Mouse (Mus musculus) embryonic facial prominence, embryonic 11.5 days (tissue): ENCODE results near the gene Rfx4. TPM values are rescaled to one million over a fixed set of nuclear protein-coding genes. Genes with fewer than 3 reads are reported as not detected.

Source experiments
- ATAC-seq: fragments of 200-750 bp; cut with Nextera tagmentation; replicated peaks from 2 replicates; pipeline ENCODE4 v1.8.0; 2017; ENCODE audit warnings: low read depth; ENCODE audit not compliant: insufficient number of reproducible peaks, low FRiP score, low TSS enrichment
- DNase-seq: peaks from one replicate; pipeline ENCODE4 v3.0.0-alpha.2; 2015; ENCODE audit warnings: low spot score
- H3K27ac ChIP-seq: fragments of 300-500 bp; sonication (generic); replicated peaks from 2 replicates; pipeline ENCODE4 v1.5.1; 2014; ENCODE audit warnings: mild to moderate bottlenecking, low read depth, low read length, control low read depth
- H3K27me3 ChIP-seq: fragments of 300-500 bp; sonication (generic); 2 replicates; pipeline ENCODE4 v1.6.1; 2014; ENCODE audit warnings: mild to moderate bottlenecking, low read length, moderate library complexity, mixed read lengths; ENCODE audit not compliant: control insufficient read depth, insufficient read depth
- H3K36me3 ChIP-seq: fragments of 300-500 bp; sonication (generic); replicated peaks from 2 replicates; pipeline ENCODE4 v1.6.1; 2014; ENCODE audit warnings: low read depth, mild to moderate bottlenecking, low read length, moderate library complexity, mixed read lengths; ENCODE audit not compliant: control insufficient read depth, insufficient read depth
- H3K4me1 ChIP-seq: fragments of 300-500 bp; sonication (generic); 2 replicates; pipeline ENCODE4 v1.6.1; 2014; ENCODE audit warnings: low read length, mixed read lengths; ENCODE audit not compliant: control insufficient read depth, insufficient read depth
- H3K4me2 ChIP-seq: fragments of 300-500 bp; sonication (generic); 2 replicates; pipeline ENCODE4 v1.6.1; 2014; ENCODE audit warnings: low read depth, mild to moderate bottlenecking, control low read depth, low read length, moderate library complexity
- H3K4me3 ChIP-seq: fragments of 300-500 bp; sonication (generic); 2 replicates; pipeline ENCODE4 v1.5.1; 2014; ENCODE audit warnings: low read depth, low read length, control low read depth
- H3K9ac ChIP-seq: fragments of 300-500 bp; sonication (generic); replicated peaks from 2 replicates; pipeline ENCODE4 v1.6.1; 2014; ENCODE audit warnings: mild to moderate bottlenecking, control low read depth, low read length
- H3K9me3 ChIP-seq: fragments of 300-500 bp; sonication (generic); replicated peaks from 2 replicates; pipeline ENCODE4 v1.6.1; 2016; ENCODE audit warnings: mild to moderate bottlenecking, low read length, inconsistent platforms, mixed read lengths; ENCODE audit not compliant: control insufficient read depth
- WGBS: fragments of 180-500 bp; shearing (Covaris S2); extraction: QIAGEN DNeasy Blood & Tissue Kit; methylation state at CpG from one replicate; pipeline ENCODE4 v1.1.7; 2014; 5-methylcytosine and 5-hydroxymethylcytosine counted together
- polyA plus RNA-seq: library from polyadenylated mRNA; unstranded; fragments of >200 nt; fragmentation: Nextera tagmentation; extraction: Ambion mirVana; gene quantifications from 2 replicates; pipeline ENCODE4 v1.2.1, GENCODE M21; 2014

Gene Rfx4
- polyA plus RNA-seq, 1 experiment from 2014 or later: 5.2 TPM

DNA sequence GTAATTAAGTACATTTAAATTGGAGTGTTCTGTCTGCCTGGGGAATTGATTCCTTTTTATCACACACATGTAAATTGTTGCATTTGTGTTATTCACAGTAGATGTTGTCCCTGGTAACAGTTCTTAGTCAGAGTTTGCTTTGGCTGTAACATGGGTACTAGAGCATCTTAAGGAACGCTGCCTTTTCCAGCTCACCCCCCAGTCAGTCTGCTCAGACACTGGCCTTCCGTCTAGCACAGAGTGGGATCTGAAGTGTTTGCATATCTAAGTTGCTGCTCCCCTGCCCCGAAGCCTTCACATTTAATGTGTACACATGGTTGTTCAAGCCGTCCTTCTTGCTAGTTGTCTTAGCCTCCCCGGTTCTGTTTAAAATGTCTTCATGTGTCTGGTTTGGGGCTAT is 90.8 kb downstream of the Rfx4 start:
- WGBS: 85% methylated on average over 5 of the region's 5 CpGs

DNA sequence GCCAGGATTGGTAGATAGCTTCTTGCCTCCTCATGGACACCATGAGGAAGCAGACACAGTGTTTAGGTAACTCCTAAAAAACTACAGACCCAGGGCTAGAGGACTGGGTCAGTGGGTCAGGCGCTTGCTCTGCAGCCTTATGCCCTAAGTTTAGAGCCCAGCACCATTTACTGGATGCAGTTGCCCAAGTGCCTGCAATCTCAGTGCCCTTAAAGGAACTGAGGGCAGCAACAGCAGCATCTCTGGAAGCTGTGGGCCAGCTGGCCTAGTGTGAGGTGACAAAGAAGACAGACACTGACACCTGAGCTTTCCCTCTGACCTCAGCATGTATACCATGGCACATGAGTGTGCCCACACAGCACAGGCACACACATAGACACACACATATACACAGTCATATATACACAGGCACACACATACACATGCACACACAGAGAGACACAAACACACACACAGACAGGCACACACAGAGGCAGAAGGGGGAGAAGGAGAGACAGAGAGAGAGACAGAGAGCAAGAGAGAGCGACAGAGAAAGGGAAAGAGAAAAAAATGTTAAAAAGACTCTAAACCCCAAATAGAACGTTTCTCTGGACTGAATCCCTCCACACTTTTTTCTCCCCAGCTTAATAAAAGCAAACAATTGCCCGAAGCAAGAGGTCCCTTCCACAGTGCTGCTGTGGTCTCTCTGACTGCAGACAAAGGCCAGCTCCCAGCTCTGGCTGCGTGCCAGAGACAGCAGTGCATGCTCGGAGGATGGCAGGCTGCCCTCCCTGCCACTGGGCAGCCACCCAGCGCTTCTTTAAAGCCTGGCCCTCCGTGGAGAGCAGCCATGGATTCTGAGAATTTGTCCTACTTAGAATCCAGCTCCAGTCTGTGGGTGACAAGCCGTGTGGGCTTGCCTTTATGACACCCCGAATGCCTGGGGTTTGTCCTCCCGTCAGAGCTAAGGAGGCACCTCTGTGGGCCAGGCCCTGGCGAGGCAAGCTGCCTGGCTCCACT is 96.4 kb downstream of the Rfx4 start:
- Histone ChIP-seq H3K9ac (0 out of 2 replicates have a peak overlapping the region, but pooled peaks have one; percentile 13), H3K4me1 (peaks cover 3% of the 10 kb centered on the region; the same call in 1 of the 2 replicates), H3K27me3 (no peaks in the 10 kb centered on the region), H3K36me3 (no peaks in the 10 kb centered on the region), H3K9me3 (no peaks in the 10 kb centered on the region), H3K27ac (no peak overlapping the region), H3K4me2 (no peak overlapping the region), H3K4me3 (no peak overlapping the region)
- 72% methylated on average over 12 of the region's 12 CpGs for WGBS
- ATAC-seq: no peak; the same call in 1 of the 2 replicates
- peak; percentile 39 for DNase-seq

More for the DNA sequence above, 90.8 kb downstream of the Rfx4 start:
- Histone ChIP-seq H3K9me3 (no peaks in the 10 kb centered on the region), H3K4me1 (no peaks in the 10 kb centered on the region), H3K4me3 (no peak overlapping the region), H3K27me3 (no peaks in the 10 kb centered on the region), H3K36me3 (no peaks in the 10 kb centered on the region), H3K9ac (no peak overlapping the region), H3K4me2 (no peak overlapping the region), H3K27ac (no peak overlapping the region)
- no peak for DNase-seq
- ATAC-seq: no peak

DNA sequence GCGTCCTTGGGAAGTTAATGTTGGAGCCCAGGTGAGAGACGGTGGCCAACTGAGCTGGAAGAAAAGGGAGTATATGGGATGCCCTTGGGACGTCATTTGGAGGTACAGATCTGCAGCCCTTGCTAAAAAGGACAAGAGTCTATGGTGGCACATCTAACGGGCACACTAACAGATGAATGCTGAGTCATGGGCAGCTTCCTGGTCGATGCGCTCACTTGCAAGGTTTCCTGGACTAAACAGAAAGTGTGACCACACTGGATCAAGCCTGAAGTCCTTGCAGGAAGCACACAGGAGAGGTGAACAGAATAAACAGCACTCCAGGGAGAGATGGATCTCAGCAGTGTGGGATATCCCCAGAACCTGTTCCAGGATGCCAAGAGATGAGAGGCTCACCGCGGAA is 98.2 kb downstream of the Rfx4 start:
- Histone ChIP-seq H3K36me3 (no peaks in the 10 kb centered on the region), H3K27me3 (no peaks in the 10 kb centered on the region)
- WGBS: 90% methylated on average over 8 of the region's 8 CpGs

DNA sequence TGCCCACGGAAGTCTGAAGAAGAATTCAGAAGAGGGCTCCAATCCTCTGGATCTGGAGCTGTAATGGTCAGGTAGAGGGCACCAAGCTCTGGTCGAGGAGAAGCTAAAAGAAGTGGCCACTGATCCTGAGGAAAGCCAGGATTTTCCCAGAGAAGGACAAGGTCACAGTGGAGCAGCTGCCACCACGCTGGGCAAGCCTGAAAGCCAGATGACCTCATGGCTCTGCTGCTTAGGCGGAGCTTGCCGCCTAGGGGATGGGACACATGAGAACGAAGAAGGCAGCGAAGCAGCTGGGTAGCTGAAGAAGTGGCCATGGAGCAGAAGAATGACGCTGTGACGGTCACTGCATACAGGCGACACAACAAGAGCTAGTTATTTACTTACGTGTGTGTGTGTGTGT is 99.6 kb downstream of the Rfx4 start:
- WGBS: 71% methylated on average over 11 of the region's 11 CpGs
- no peak for DNase-seq
- no peak for ATAC-seq

More for the DNA sequence above, 98.2 kb downstream of the Rfx4 start:
- Histone ChIP-seq H3K4me3 (no peak overlapping the region), H3K27ac (no peak overlapping the region), H3K4me1 (peaks cover 9% of the 10 kb centered on the region; the same call in 1 of the 2 replicates), H3K9me3 (no peaks in the 10 kb centered on the region), H3K4me2 (no peak overlapping the region), H3K9ac (no peak overlapping the region)
- ATAC-seq (no peak), DNase-seq (no peak)

DNA sequence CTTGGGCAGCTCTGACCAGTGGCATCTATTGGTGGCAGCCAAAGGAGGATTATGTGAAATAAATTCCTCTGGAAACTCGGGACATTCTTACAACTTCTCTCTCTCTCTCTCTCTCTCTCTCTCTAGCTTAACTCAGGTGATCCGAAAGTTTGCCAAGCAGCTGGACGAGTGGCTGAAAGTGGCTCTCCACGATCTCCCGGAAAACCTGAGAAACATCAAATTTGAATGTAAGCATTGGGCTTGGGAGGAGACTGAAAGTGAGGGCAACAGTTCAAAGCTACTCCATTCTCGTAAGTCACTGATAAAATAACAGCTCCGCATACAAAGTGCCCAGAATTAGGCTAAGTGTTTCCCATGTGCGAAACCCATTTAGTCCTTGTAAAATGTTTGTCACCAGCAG is 102.5 kb downstream of the Rfx4 start:
- H3K36me3 ChIP-seq: no peaks in the 10 kb centered on the region
- ATAC-seq (no peak), DNase-seq (no peak)
- 68% methylated on average over 8 of the region's 8 CpGs for WGBS
- H3K4me2 ChIP-seq: no peak overlapping the region
- H3K27ac ChIP-seq: no peak overlapping the region
- H3K27me3 ChIP-seq: no peaks in the 10 kb centered on the region
- no peak overlapping the region for H3K4me3 ChIP-seq
- no peak overlapping the region for H3K9ac ChIP-seq
- no peaks in the 10 kb centered on the region for H3K9me3 ChIP-seq
- peaks cover 6% of the 10 kb centered on the region; the same call in 1 of the 2 replicates for H3K4me1 ChIP-seq

More for the DNA sequence above, 99.6 kb downstream of the Rfx4 start:
- H3K4me2 ChIP-seq: no peak overlapping the region
- H3K36me3 ChIP-seq: no peaks in the 10 kb centered on the region
- H3K9ac ChIP-seq: no peak overlapping the region
- H3K4me1 ChIP-seq: peaks cover 9% of the 10 kb centered on the region; the same call in 1 of the 2 replicates
- H3K4me3 ChIP-seq: no peak overlapping the region
- H3K27ac ChIP-seq: no peak overlapping the region
- no peaks in the 10 kb centered on the region for H3K9me3 ChIP-seq
- H3K27me3 ChIP-seq: no peaks in the 10 kb centered on the region

DNA sequence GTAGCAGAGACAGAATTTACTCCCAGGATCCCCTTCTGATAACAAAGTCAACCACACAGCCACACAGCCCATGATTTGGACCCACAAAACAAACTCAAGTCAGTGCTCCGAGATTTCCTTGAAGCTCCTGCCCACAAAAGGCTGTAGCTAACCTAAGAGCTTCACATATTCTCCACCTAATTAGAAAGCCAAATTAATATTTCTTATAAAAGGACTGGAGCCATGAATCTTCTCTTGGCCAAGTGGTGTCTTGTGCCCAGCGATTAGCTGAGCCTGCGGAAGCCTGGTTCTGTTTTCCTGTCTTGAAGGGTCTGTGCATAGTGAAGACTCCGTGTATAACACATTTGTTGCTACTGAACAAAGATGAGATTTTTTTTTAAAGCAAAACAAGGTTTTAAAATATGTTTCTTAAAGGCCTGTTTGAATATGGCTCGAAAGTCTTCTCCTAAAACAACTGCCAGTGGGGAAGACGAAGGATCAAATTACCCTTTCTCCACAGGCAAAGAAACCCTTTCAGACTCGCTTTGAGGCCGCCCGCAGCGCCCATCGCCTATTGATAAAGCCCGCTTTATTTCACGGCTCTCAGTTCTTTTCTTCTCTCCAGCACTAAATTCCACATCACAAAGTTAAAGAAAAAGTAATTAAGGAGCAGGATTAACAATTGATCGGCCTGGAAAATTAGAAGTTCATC is 103.1 kb downstream of the Rfx4 start:
- H3K9me3 ChIP-seq: no peaks in the 10 kb centered on the region
- no peak overlapping the region for H3K4me2 ChIP-seq
- ATAC-seq: no peak
- H3K9ac ChIP-seq: no peak overlapping the region
- no peaks in the 10 kb centered on the region for H3K36me3 ChIP-seq
- DNase-seq: peak; percentile 64
- WGBS: 12% methylated on average over 14 of the region's 14 CpGs
- H3K27me3 ChIP-seq: no peaks in the 10 kb centered on the region
- H3K4me3 ChIP-seq: no peak overlapping the region
- H3K4me1 ChIP-seq: peaks cover 6% of the 10 kb centered on the region; the same call in 1 of the 2 replicates
- H3K27ac ChIP-seq: no peak overlapping the region

DNA sequence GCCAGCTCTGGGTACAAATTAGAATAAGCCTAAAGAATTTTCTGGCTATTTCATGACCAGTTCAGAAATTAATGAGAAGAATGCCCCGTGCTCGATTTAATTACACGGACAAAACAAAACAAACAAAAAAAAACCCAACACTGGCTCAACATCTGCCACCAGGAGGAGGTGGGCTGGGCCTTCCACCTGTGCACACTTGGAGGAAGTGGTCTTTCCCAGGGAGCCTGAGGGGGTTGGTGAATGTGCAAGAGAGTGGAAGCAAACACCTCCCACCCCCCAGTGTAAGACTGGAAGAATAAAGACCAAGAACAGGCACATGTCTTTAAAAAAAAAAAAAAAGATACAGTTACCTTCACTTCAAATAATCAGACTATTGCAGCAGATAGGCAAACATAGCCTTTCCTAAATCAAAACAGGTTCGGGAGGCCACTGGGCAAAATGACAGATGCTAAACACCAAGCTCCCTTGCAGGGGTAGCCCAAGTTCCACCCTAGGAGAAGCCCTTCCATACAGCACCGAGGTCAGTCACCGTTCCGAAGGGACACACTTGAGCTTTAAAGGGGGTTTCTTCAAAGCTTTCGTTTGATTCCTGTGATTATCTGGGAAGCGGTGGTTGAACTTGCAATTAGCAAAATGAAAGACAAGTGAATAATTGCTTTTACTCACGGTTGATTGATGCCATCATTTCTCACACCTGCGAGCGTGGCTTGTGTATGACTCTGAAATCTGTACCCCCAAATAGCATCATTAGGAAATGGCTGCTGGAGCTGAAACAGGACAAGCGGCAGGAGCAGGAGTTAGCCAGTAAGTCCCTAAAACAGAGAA is 103.9 kb downstream of the Rfx4 start:
- H3K27me3 ChIP-seq: no peaks in the 10 kb centered on the region
- no peak overlapping the region for H3K9ac ChIP-seq
- no peak overlapping the region for H3K4me3 ChIP-seq
- H3K27ac ChIP-seq: no peak overlapping the region
- WGBS: 29% methylated on average over 13 of the region's 13 CpGs
- no peak for ATAC-seq
- H3K9me3 ChIP-seq: no peaks in the 10 kb centered on the region
- H3K4me2 ChIP-seq: no peak overlapping the region
- H3K4me1 ChIP-seq: peaks cover 6% of the 10 kb centered on the region; the same call in 1 of the 2 replicates
- DNase-seq: no peak
- H3K36me3 ChIP-seq: no peaks in the 10 kb centered on the region
